Mouse (Mus musculus) left cerebral cortex, adult 2 months (tissue): Measurements from ENCODE around the gene 2810408A11Rik. TPM values are rescaled to one million over a fixed set of nuclear protein-coding genes. Genes with fewer than 3 reads are reported as not detected.

Source experiments
- DNase-seq, 2 experiments: peaks; one replicate each; pipeline ENCODE4 v3.0.0; 2021 to 2022; ENCODE audit warnings: low spot score in 2 of 2, mixed read lengths in 1 of 2; ENCODE audit errors: extremely low spot score in 1 of 2
- H3K27ac ChIP-seq: fragments of 200-600 bp; 2 replicates; pipeline ENCODE4 v1.8.1; 2022
- H3K4me3 ChIP-seq: fragments of 200-600 bp; 2 replicates; pipeline ENCODE4 v1.8.1; 2022
- CTCF ChIP-seq: fragments of 200-600 bp; IDR thresholded peaks from 2 replicates; pipeline ENCODE4 v1.8.1; 2022; ENCODE audit warnings: antibody characterized with exemption, mild to moderate bottlenecking, moderate library complexity
- intact Hi-C: fragments of 180-260 bp; cut with DNase I; formaldehyde crosslinking; loops from one replicate; pipeline ENCODE4 v1.15.1; 2025
- total RNA-seq, 2 experiments: library from RNA; stranded (reverse); gene quantifications; 2 replicates each; pipeline ENCODE4 v1.2.3; 2021

2810408A11Rik gene
- total RNA-seq, 2 experiments from 2014 or later, result 0.23 to 0.87 TPM

DNA sequence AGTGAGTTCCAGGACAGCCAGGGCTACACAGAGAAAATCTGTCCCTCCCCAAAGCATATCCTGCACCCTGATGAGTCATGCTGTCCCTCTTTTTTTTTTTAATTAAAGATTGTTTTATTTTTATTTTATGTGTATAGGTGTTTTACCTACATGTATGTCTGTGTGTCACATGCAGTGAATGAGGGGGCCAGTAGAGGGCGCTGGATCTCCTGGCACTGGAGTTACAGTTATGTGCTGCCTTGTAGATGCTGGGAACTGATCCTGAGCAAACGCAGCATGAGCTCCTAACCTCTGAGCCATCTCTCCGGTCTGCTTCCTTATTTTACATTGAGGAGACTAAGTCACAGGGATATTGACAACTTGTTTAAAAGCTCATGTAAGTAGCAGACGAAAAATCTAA lies 17.7 kb downstream of the 2810408A11Rik start:
- no peak overlapping the region for H3K4me3 ChIP-seq
- intact Hi-C loops, result no loop called here
- peak; percentile 51 for TF ChIP-seq CTCF

DNA sequence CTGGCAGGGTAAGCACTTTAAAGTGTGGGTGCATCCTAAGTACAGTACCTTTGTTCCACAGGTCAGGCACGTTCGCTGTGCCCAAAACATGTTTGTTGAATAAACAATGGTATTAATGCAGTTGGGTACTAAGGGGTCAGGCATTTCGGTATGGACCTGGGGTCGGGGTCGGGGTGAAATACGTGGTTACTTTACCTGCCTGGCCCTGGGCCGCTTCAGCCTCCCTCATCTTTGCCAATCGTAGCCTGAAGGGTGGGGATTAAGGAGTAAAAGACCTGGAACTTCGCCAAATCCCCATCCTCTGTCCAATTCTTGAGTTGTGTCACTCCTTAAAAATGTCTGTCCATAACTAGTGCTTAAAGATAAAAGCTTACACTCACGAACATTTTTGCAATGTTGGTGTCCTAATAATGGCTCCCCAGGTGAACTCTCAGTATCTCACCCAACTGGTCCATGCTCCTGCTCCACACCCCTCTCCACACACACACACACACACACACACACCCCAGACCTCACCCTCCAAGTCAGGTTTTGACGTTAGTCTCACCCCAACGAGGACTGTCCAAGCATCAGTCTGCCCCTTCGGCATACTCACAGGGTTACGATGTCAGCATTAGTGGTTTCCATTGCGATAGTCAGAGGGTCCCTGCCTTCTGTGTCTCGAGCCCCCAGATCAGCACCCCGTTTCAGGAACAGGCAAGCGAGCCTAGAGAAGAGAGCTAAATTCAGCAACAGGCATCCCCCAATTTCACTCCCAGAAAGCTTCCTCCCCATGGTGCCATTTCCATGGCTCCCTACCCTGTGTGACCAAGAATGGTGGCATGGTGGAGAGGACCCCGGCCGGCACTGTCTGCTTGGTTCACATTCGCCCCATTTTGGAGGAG lies 18.8 kb downstream of the 2810408A11Rik start:
- TF ChIP-seq CTCF, result no peak
- DNase-seq, result no peak
- H3K4me3 ChIP-seq, result peak overlapping the region; percentile 53
- peak overlapping the region; percentile 78 for H3K27ac ChIP-seq
- intact Hi-C loops, result loop anchor here (2.0 kb wide), 1 partner anchor 19 kb away; the partner anchor contains the start of genes 2810408A11Rik and Neurl4

More for the DNA sequence above, 17.7 kb downstream of the 2810408A11Rik start:
- H3K27ac ChIP-seq, result no peak overlapping the region
- no peak for DNase-seq

DNA sequence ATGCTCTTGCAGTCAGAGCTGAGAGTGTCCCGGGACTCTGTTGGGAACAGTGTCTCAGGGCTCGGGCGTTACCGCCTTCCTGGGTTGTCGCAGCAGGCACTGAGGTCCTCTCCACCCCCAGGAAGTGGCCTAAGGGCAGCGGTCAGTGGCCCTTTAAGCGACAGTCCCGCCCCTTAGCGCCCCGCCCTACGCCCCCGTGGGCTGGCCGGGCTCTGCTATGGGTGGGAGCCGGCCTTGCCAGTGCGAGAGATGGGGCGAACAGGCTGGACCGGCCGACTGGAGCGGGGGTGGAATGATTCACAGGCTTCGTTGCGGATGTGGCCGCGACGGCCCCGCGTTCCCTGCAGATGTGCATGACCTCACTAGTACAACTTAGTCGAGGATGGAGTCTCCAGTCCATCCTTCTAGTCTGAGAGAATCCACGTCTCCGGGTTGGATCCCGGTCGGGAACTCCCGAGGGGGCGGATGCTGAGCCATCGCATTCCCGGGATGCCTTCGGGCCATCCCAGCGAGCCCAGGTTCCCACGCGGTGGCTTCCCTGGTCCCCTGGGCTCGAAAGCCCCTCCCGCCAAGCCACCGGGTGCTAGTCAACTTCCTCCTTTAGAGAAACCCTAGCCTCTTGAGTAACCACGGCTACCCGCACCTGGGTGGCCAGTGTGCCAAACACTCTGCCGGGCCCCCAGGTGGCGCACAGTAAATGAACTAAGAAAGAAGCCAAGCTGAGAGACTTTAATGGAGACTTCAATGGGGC lies 19.8 kb downstream of the 2810408A11Rik start, which contains the start of gene Kctd11:
Kctd11 (minus strand) TSS at position 554 of the 751 bp plus-strand sequence.
- peak; percentile 33 for TF ChIP-seq CTCF
- intact Hi-C loops, result loop anchor here (2.0 kb wide), 1 partner anchor 20 kb away; the partner anchor contains the start of genes 2810408A11Rik and Neurl4
- peak within 1 kb of the TSS; percentile 78 for H3K27ac ChIP-seq
- peak; percentile 72 to 73 for DNase-seq
- H3K4me3 ChIP-seq, result peak within 1 kb of the TSS; percentile 53

DNA sequence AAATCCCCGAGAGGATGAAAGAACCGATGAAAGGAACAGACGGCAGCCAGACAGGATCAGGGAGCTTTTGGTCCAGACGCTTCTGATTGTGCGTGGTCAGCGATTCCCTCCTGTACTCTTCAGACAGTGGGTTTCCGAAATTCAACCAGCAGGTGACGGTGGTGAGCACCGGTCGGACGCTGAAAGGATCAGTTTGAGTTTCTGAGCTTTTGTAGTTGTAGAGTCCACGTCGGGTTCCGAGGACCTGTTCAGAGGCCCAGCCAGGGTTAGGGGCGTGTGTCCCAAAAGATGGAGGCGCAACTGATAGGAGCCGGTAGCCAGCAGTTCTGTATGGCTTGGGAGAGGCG lies 20.3 kb downstream of the 2810408A11Rik start:
- H3K27ac ChIP-seq, result peak overlapping the region; percentile 78
- H3K4me3 ChIP-seq, result peak overlapping the region; percentile 53
- intact Hi-C loops, result loop anchor here (2.0 kb wide), 1 partner anchor 20 kb away; the partner anchor contains the start of genes 2810408A11Rik and Neurl4
- DNase-seq, result peak in 1 of 2 experiments; percentile 28
- TF ChIP-seq CTCF, result peak; percentile 72

DNA sequence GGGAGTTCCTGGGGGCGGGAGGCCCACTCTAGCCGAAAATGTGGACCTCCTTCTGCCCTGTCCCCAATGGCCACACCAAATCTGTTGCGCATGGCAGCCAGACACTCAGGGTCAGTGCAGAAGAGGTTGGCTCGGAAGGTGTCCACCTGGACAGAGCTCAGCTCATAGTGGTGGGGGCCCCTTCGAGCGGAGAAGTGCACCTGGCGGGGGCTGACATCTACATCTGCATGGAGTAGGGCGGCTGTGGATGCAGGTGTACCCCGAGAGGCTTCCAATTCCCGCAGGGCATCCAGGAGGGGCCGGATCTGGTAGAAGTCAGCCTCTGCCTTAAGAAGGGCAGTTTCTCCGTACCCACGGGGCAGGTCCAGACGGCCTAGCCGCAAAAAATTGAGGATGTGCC lies 21.1 kb downstream of the 2810408A11Rik start:
- Histone ChIP-seq H3K27ac (no peak overlapping the region), H3K4me3 (peak overlapping the region; percentile 53)
- DNase-seq, result no peak
- intact Hi-C loops, result loop anchor here (2.0 to 5.0 kb wide), 3 partner anchors 21 to 122 kb away; partner anchors contain the start of genes 2810408A11Rik, Fgf11, Neurl4 and Polr2a
- TF ChIP-seq CTCF, result no peak

DNA sequence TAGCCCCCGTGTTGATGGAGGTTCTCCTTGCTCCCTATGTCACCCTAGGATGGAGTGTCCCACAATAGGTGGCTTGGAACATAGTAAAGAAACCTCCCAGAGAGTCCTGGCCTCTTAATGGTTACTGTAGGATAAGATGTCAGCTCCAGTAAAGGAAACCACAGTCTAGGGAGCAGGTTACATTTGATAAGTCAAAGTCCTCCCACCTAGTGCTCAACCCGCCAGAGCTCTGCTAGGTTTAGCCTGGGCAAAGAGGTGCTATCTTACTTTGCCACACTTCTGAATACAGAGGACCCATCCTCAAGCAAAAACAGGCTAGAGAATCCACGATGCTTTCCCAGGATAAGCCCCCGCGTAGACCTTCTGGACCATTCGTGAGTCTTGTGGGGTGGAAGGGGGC lies 21.8 kb downstream of the 2810408A11Rik start:
- intact Hi-C loops, result loop anchor here (5.0 kb wide), 2 partner anchors 77 to 122 kb away; partner anchors contain the start of genes Fgf11 and Polr2a
- H3K27ac ChIP-seq, result no peak overlapping the region
- H3K4me3 ChIP-seq, result no peak overlapping the region
- no peak for TF ChIP-seq CTCF
- no peak for DNase-seq

DNA sequence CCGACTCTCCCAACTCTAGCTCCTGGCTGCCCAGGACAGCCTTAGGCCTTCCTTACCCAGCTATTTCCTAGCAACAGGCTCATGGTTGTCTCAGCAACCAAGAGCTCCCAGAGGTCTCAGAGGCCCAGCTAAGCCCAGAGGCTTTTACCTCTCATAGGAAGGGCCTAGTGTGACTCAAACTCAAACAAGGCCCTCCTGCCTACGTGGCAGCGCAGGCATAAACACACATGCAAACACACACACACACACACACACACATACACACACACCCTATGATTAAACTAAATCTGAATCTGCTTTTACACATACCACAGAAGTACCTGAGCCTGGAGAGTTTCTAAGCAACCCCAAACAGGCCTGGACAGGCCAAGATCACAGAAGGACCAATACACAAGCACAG lies 22.4 kb downstream of the 2810408A11Rik start:
- TF ChIP-seq CTCF, result no peak
- Histone ChIP-seq H3K27ac (no peak overlapping the region), H3K4me3 (no peak overlapping the region)
- intact Hi-C loops, result loop anchor here (5.0 kb wide), 2 partner anchors 76 to 121 kb away; partner anchors contain the start of genes Fgf11 and Polr2a
- DNase-seq, result no peak

DNA sequence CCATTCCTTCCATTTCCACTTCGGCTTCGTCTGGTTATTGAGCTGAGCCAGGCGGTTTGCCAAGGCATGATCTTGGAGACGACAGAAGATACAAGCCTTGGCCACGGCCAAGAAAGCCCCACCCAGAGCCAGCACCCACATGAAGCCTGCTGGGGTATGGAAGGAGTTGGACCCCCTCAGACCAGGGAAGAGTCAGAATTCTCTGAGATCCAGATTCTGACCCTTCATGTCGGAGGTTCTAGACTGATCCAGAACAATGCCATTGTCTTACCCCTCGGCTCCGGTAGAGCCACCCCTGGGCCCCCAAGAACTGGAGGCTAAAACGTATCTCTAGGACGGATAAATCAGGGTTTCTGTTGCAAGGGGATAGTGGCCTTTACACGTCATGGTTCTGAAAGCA lies 22.9 kb downstream of the 2810408A11Rik start, which contains the start of gene Tmem95:
Tmem95 (minus strand) TSS at position 141 of the 400 bp plus-strand sequence.
- Histone ChIP-seq H3K27ac (no peak within 1 kb of the TSS), H3K4me3 (no peak within 1 kb of the TSS)
- intact Hi-C loops, result loop anchor here (2.0 to 5.0 kb wide), 4 partner anchors 41 to 195 kb away; partner anchors contain the start of genes Fgf11, Nlgn2, Polr2a and Senp3
- no peak for DNase-seq
- TF ChIP-seq CTCF, result no peak

DNA sequence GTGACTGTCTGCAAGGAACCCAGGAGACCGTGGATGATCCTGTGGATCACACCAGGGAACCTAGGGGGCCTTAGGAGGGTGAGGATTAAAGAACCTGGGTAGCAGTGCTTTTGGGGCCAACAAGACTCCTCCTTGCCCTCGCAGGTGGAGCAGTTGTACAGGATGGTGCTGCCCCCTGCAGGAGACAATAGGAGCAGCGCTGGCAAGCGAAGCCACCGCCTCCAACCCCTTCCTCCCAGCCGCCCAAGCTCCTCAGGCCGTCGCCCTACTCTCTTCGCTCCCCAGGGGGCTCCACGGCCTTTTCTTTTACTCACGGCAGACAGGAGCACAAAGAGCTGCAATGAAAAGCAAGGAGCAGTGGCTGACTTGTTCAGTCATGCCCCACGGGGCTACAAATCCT lies 23.9 kb downstream of the 2810408A11Rik start:
- intact Hi-C loops, result loop anchor here (2.0 to 5.0 kb wide), 4 partner anchors 40 to 194 kb away; partner anchors contain the start of genes Fgf11, Nlgn2, Polr2a and Senp3
- no peak overlapping the region for H3K4me3 ChIP-seq
- no peak overlapping the region; the same call in 1 of the 2 replicates for H3K27ac ChIP-seq
- TF ChIP-seq CTCF, result peak; percentile 82
- peak; percentile 69 to 77 for DNase-seq

DNA sequence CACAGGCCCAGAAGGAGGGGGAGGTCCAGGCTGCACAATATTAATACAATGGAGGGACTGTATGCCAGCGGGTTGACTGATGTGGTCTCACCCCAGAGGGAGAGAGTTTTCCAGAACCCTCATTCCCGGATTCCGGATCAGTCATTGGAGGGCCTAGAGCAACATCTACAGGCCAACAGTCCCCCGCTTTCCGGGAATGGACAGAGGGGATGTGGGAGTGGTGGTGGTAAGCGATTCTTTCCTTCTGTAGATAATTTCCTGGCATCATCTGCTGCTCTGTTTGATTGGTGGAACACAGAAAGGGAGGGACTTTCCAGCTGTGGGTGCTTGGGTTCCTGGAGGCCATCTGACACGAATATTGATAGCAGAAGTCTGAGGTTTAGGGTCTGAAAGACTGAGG lies 24.6 kb downstream of the 2810408A11Rik start:
- Histone ChIP-seq H3K27ac (peak overlapping the region; percentile 24; the same call in 1 of the 2 replicates), H3K4me3 (no peak overlapping the region)
- no peak for TF ChIP-seq CTCF
- intact Hi-C loops, result loop anchor here (2.0 to 5.0 kb wide), 4 partner anchors 39 to 193 kb away; partner anchors contain the start of genes Fgf11, Nlgn2, Polr2a and Senp3
- no peak for DNase-seq

DNA sequence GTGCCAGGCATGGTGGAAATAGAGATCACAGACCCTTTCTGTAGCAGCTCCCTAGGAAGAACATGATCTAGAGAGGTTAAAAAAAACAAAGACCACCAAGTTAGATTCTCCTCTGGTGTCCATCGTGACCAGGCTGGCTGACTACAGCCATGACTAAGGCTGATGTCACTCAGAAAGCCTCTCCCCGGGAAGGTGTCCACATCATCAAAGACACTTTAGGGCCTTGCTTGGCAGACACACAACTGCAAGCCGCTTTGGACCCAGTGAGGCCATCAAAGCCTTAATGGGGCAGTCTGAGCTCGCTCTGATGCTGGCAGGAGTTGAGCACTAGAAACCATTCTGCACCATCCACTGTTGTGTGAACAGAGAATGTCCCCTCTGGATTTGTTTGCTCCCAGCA lies 28.3 kb downstream of the 2810408A11Rik start:
- Histone ChIP-seq H3K27ac (no peak overlapping the region), H3K4me3 (no peak overlapping the region)
- no peak for TF ChIP-seq CTCF
- intact Hi-C loops, result no loop called here
- no peak for DNase-seq
